Mouse (Mus musculus) adrenal gland, postnatal 14 days (tissue): ENCODE results near the gene Lyl1. TPM values are rescaled to one million over a fixed set of nuclear protein-coding genes. Genes with fewer than 3 reads are reported as not detected.

Experiments
- DNase-seq: peaks from one replicate; pipeline ENCODE4 v3.0.0; 2021; ENCODE audit warnings: mixed read lengths
- long read RNA-seq, 2 experiments: library from polyadenylated mRNA; stranded (forward); transcript quantifications; one replicate each; pipeline ENCODE4 v2.0.0; 2021
- total RNA-seq: library from RNA; stranded (reverse); gene quantifications from 2 replicates; pipeline ENCODE4 v1.2.3, GENCODE M21; 2021

The Lyl1 gene
- 4.2 and 9.4 TPM in 2 replicates for total RNA-seq
- long read RNA-seq, experiment 1, partial matches to known transcripts, result 0 of 4 reads
- long read RNA-seq, experiment 1, other reads (novel, unspliced or antisense), result 1 of 4 reads
- long read RNA-seq, experiment 2, partial matches to known transcripts, result 0 of 4 reads
- long read RNA-seq, experiment 2, other reads (novel, unspliced or antisense), result 0 of 4 reads

DNA sequence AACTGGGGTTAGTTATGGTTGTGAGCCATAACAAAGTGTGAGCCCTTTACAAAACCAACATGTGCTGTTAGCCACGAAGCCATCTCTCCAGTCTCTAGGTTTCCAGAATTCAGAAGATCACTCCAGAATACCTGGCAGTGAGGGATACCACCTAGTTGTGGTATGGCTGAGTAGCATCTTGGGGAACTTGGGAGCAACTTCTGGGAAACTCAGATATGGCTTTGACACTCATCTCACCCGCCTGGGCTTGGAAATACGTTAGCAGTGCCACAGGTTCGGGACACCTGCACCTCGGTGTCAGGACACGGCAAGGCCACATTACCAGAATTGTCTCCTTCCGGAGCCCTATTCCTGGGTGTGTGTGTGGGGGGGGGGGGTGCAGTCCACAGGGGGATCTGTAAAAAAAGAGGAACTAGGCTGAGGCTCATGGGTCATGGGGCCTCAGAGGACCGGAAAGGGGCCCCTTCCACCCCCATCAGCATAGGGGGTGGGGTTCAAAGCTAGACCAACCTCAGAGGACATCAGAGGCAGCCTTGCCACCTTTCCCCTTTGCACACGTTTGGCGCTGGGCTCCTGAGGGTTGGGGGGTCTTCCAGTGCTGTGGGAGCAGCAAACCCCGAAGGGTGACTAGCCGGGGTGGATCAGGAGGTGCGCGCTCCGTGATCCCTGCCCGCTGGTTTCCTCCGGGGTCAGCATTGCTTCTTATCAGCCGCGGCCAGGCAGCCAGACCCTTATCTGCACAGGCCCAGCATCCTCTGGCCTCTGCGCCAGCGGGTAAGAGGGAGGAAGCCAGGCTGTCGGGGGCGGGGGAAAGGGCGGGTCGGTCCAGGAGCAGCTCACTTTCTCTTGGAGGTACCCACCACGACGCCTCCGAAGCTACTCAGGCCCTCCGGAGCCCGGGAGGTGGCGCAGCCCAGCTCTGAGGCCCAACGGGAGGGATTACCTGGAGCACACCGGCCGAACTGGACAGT, at the start of gene Lyl1:
TSS of gene Lyl1 (plus strand) at position 517 of the 971 bp plus-strand sequence.
- peak; percentile 77 for DNase-seq

DNA sequence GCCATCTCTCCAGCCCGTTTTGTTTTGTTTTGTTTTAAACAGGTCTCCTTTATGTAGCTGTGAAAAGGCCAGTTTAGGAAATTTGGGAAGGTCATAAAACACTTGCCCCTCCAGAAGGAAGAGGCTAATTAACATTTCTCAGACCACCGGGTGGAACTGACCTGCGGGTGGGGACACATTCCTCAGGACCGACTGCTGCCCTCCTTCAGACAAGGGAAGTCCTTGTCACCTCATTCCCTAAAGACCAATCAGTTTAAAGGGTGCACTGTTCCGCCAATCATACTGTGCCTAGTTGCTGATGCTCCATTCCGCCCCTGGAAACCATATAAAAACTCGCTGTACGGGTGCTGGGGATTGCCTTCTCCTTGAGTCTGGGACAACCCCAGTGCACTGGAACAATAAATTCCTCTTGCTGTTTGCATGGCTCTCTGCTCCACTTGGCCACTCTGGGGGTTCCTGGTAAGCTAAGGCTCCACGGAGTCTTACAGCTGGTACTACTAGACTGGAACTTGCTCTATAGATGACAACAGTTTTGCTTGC, 48.1 kb upstream of the Lyl1 start:
- DNase-seq, result no peak

- no peak for DNase-seq
Measured at GRCm38 (mm10) chr8:84654597-84654996, 46.7 kb upstream of the Lyl1 start.

DNA sequence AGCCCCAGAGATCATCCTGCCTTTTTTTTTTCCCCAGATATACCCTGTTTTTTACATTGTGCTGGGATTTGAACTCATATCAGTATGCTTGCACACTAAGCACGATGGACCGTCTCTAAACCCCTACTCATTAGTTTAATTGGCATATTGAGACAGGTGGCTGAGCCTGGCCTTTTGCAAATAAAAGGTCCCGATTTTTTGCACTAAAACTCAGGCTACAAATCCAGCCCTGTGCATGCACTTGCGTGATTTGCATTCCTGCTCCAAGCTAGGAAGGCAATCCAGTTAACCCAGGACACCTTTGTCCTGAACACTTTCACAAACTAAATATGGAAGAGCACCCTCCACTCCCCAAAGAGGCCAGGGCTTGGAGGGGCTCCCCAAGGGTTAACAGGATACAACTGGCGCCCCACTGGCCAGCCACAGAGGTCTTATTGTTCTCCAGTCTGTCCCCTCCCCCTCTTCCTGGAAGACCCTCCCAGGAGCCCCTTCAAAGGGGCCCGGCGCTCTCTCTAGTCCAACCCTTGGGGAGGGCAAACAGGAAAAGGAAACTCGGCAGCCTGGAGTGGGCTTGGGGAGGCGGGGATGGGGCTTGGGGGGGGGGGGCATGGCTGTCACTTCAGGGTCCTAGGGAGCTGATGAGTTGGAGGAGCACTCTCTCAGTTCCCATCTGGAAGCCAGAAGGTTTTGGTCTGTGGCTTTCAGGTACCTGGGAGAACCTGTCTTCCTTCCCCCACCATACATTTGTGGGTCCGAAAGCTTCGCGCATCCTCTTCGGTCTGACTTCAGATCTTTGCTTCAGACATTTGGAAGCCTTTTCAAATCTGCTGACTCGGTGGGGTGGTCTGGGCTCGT, 45.7 kb upstream of the Lyl1 start:
- peak; percentile 50 for DNase-seq

DNA sequence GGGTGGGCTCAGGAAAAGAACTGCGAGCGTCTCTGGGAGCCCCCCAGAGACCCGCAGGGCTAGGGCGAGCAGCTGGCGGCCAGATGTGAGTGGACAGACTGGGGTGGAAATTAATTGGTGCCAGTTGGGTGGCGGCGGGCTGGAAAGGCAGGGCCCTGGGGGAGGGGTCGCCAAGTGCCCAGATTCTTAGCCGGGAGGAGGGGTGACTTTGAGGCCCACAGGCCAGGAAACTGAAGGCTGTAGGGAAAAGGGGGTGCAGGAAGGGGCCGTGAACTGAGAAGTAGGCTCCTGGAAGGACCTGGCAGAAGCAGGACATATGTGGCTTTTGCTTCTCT, 45.1 kb upstream of the Lyl1 start:
- DNase-seq, result peak; percentile 34

DNA sequence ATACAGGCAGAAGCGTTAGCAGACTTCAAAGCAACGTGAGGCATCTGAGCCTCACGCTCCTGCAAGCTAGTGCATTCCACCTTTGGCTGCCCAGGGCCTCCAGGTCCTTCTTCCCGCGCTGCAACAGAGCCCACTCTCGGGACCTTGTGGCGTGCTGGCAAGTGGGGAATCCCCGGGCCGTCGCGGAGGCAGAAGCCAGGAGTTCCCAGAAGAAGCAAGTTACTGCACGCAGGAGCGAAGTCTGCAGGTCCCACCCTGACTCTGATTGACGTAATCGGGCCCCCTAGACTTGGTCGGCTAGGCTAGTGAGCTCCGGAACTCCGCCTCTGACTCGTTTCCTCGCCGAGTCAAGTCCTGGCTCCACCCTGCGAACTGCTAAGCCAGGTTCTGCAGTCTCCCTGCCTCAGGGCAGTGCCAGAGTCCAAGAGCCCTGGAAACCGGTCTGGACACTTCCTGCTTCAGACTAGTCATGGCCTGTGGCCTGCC, 44.6 kb upstream of the Lyl1 start:
- DNase-seq, result peak; percentile 86

DNA sequence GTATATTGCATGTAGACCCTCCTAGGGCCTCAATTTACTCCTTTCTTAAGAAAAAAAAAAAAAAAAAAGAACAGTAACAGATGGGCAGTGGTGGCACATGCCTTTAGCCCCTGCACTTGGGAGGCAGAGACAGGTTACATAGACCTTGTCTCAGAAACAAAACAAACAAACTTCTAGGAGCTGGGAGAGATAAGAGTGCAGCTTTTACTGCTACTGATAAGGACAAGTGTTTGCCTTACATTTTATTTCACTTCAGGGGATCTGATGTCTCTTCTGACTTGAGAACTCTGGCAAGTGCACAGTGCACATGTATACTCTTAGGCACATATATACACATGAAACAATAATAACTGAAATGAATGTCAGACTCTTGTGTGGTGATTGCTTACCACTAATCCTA, 44.1 kb upstream of the Lyl1 start:
- no peak for DNase-seq

DNA sequence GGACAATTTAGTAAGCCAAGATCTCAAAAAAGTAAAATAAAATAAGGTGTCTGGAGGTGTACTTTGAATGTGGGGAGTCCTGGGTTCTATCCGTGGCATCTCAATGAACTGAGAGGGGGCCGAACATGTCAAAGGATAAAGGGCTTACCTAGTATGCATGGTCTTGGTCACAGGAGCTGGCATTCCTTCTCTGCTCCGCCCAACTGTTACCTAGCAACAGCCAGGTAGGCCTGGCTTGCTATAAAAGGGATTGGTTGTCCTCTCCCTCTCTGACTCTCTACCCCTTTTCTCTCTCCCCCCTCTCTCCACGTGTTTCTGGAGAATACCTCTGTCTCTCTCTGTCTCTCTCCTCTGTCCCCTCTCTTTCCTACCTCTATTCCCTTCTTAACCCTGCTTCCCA, 43.6 kb upstream of the Lyl1 start:
- DNase-seq, result no peak

DNA sequence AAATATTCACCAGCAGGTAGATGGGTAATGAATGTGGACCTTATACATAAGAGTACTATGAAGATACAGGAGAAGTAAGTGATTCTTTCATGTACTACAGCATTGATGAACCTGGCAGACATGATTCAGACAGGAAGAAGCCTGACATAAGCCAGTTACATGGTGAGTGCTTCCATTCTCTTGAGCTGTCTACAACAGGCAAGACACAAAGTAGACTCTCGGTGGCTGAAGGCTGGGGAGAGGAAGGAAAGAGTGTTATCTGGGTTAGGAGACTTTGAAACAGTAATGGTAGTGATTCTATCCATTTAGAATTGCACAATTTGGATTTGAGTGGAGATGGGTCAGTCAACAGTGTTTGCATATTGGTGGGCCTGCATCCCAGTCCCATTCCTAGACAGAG, 42.3 kb upstream of the Lyl1 start:
- no peak for DNase-seq

DNA sequence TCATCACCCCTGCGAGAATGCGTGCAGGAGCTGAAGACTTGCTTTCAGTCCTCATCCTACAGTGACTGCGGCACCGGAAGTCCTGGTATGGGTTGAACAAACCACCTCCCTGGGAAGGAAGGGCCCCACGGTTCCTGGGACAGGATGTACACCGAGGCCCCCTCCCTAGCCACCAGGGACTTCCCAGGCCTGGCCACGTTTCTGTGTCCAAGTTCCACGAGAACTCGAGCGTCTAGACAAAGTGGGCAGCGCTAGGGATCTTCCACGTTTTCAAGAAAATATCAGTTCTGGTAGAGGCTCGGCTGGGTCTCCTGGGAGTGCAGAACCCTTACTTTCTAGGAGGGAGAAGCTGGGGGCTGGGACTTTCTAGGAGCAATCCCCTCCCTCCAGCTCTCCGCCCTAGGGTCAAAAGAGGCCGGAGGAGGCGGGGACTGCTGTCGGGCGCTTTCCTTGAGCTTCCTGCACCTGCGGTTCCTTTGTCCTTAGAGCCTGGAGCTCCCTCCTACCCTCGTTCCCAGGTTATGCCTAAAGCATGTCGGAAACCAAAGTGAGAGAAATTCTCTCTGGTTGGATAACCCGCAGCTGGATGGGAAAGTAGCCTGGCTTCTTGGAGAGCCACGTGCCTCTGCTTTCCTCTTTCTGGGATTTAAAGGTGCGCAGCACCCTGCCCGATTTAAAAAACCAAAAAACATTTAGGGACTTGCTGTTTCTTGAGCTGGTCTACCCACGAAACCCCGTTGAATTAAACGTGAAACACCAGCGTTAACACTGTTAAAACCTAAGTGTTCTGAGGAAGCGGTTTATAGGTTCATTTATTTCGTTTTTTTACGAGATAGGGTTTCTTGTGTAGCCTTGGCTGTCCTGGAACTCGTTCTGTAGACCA, 41.1 kb upstream of the Lyl1 start:
- DNase-seq, result peak; percentile 77

GRCm38 (mm10) chr8:84660819-84661457, 40.3 kb upstream of the Lyl1 start:
- DNase-seq, result peak; percentile 74

DNA sequence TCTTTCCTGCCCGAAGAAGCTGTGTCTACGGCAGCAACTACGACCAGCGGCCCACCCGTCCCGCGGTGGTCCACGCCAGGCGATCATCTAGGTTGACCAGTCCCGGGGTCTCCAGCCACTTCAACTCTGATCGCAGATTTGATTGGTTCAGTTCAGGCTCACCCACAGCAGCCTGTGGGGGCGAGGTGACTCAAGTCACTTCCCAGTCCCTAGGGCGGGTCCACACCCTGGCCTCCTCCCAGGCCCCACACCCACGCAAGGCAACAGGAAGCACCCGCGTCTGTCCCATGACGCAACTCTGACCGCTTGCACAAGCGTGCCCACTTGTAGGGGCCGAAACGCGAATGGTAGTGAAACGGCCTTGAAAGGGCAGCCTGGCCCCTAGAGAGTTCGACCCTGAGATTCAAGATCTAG, 39.8 kb upstream of the Lyl1 start:
- DNase-seq, result peak; percentile 95

- peak; percentile 67 for DNase-seq
Measured at GRCm38 (mm10) chr8:84661961-84662571, 39.2 kb upstream of the Lyl1 start.

DNA sequence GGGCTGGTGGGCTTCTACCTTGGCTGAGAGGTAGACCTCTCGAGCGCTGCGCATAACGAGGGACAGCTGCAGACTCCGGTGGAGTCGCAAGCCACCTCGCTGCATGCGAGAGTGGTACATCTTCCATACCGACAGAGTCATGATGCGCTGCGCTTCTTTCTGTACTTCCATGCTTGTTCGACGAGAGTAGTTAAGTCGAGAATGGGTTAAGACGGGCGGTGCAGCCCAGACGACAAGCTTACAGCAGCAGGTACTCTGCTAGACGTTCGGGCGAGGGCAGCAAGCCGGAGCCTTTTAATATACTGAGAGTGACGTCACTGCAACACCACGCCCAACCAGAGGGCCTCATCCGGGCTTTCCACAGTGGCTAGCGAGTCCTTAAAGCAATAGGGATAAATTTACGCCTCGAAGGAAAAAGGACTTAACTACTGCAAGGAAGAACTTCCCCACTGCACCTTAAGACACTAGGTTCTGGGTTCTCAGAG, 38.6 kb upstream of the Lyl1 start, which contains the start of gene Ier2:
TSS of gene Ier2 (minus strand) at position 272 of the 485 bp plus-strand sequence.
- DNase-seq, result peak; percentile 96

- DNase-seq, result peak; percentile 98
Measured at GRCm38 (mm10) chr8:84663483-84664327, 37.6 kb upstream of the Lyl1 start.

- peak; percentile 89 for DNase-seq
Measured at GRCm38 (mm10) chr8:84664566-84665384, 36.5 kb upstream of the Lyl1 start.

DNA sequence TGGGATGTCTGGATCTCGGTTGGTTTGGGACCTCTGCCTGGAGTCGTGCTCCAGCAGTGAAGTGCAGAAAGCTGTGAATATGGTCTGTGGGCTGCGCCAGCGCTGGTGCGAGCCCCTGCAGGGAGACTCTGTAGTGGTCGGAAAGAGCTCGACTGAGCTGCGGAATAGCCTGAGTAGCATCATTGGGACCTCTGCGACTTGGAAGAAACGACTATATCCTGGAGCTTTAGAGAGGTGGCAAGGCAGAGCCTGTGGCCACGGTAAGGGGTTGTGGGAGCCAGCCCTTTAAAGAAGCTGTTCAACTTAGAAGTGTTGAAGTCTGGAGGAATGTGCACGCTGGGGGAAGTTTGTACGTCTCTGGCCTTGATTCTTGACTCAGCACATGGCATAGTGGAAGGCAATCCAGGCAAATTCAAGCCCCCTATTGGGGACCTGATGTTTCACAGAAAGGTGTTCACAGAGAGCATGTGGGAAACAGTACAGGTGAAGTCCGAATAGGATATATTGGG, 35.8 kb upstream of the Lyl1 start:
- no peak for DNase-seq

DNA sequence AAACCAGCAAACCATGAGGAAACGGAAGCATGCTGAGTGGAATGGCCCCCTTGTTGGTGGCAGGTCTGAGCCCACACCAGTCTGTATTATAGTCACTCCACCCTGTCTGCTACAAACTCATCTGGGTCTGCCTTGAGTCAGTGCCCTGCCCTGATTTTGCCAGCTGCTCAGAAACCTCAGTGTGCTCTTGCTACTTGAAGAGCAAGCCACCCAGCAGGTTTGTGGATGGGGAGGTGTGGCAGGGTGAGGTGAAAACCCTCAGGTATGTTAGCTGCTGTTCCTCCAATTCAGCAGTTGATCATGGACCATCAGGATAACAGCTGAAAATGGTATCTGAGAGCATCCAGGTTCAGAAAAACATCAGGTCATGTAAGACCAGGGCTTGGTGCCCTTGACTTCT, 33.2 kb upstream of the Lyl1 start:
- no peak for DNase-seq
